Mouse (Mus musculus) neutrophil, adult 59 days (primary cell): ENCODE results near the gene Ttc21a. TPM values are rescaled to one million over a fixed set of nuclear protein-coding genes. Genes with fewer than 3 reads are reported as not detected.

Experiments used
- total RNA-seq, 2 experiments: library from RNA; stranded (reverse); gene quantifications; 1 replicate in 1 of 2; 2 replicates in 1 of 2; pipeline ENCODE4 v1.2.4; 2023

Gene Ttc21a
- 1 to 10 TPM; 5.3 to 5.8 TPM for total RNA-seq

DNA sequence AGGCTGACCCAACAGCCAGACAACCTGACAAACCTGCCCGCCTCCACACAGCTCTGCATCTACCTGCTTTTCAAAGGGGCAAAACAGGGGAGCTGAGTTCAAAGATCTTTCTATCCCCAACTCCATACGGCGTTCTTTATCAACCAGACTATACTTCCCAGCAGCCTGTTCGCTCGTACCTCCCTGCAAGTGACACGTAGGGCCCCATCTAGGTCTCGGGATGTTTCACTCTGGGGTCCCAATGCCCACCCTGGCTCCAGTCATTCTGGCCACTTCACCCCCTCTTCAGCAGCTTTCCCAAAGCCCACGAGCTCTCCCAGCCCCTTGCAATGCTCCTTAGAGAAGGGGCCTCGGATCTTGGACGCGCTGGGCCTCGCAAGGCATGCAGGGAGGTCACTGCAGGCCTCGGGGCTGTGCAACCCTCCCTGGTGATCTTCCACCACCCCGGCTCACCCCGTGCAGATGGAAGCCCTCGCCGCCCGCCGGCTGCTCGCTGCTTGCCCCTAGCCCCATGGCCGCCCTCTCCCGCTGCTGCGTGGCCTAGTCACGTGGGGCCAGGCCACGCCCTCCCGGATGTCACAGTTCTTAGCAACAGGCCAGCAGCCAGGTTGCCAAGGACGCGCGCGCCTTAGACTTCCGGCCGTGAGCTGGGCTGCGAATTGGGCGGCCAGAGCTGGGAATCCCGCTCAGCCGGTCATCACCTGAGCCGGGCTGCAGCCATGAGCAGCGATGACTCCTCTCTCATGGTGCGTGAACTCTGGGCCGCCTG lies at the start of gene Ttc21a, which contains the start of gene Gorasp1:
Ttc21a (plus strand) TSS at position 602 of the 769 bp plus-strand sequence.
Gorasp1 (minus strand) TSS at position 561 of the 769 bp plus-strand sequence.

GRCm38 (mm10) chr9:119894339-119895009 lies 42.9 kb upstream of the Ttc21a start, which contains the start of gene Wdr48:
Wdr48 (plus strand) TSS chr9:119894878.

GRCm38 (mm10) chr9:119984536-119985011 lies 47.2 kb downstream of the Ttc21a start, which contains the start of gene Csrnp1:
Csrnp1 (minus strand) TSS chr9:119984658.

Other genes starting within 250 kb of the Ttc21a start
- gene Scn10a, start 218.3 kb upstream of the Ttc21a start, total RNA-seq = not detected
- gene Scn11a, start 112.2 kb upstream of the Ttc21a start, total RNA-seq = not detected
- gene Wdr48, start 42.7 kb upstream of the Ttc21a start, total RNA-seq = 10 to 100 TPM; 51.3 to 56.6 TPM
- gene Gorasp1, start within 50 bp of the Ttc21a start, total RNA-seq = 1 to 10 TPM; 3.8 to 9.6 TPM
- 100 to 1,000 TPM in 1 of 2 experiments, 10 to 100 TPM in 1; 92.8 to 102 TPM for gene Csrnp1, start 47.1 kb downstream of the Ttc21a start, total RNA-seq
- under 1 TPM; 0.07 to 0.09 TPM for gene Xirp1, start 86.0 kb downstream of the Ttc21a start, total RNA-seq
- 10 to 100 TPM; 21.8 to 37.2 TPM for gene Cx3cr1, start 132.3 kb downstream of the Ttc21a start, total RNA-seq
- not detected for gene Ccr8, start 154.5 kb downstream of the Ttc21a start, total RNA-seq
- gene Slc25a38, start 172.8 kb downstream of the Ttc21a start, total RNA-seq = 10 to 100 TPM; 29.9 to 44.0 TPM
- 100 to 1,000 TPM; 729 to 796 TPM for gene Rpsa, start 190.1 kb downstream of the Ttc21a start, total RNA-seq
- not detected for gene Mobp, start 212.1 kb downstream of the Ttc21a start, total RNA-seq